Mouse (Mus musculus): ENCODE measurements at regions not wholly inside any gene's neighbourhood (a gene's known extent, or its start where the extent isn't known, plus 50 kb on each side); places are given as distances from the start of the nearest gene placed in this dataset.
A peak's percentile ranks its signal among the peaks of the same experiment; 100 is the strongest.

DNA sequence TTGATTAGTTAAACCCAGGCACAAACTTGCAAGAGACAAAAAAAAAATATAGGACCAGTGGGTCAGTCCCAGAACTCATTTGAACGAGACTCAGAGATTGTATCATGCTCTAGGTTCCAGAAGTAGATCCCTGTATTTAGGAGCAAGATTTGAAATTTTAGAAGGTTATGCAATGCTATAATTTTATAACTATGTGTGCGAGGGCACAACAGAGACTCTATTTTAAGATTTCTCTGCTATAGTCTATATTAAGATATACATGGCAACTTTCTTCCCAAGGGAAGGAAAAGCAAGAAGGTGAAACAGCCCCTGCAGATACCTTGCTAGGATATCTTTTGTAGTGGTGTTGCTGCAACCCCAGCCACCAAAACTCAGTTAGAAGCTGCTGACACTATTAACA is 55.7 kb downstream of the Otor start:
- 88% methylated on average over 2 of the region's 2 CpGs for WGBS
- ATAC-seq (replicated peaks), result no peak

DNA sequence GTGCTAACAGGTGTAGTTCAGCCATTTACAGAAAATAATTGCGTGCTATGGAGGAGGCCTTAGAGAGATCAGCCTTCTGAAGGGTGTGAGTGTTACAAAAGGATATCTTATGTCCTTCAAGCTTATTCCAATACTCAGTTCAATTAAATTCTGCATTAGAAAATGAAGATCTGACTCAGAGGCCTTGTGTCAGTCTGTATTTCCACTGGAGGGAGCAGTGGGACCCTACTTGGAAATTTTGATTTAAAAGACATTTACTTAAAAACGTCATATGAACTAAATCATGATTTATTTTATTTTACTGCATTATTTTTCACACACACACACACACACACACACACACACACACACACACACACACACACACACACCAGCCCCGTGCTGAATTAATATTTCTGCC is 70.9 kb downstream of the Otor start:
- no peaks in the 10 kb centered on the region for H3K9me3 ChIP-seq
- no peak for ATAC-seq (replicated peaks)
- WGBS, result 63% methylated on average over 3 of the region's 3 CpGs
- no peak overlapping the region for H3K4me2 ChIP-seq
- H3K36me3 ChIP-seq (replicated peaks), result no peaks in the 10 kb centered on the region
- H3K27ac ChIP-seq, result no peak overlapping the region
- H3K27me3 ChIP-seq (replicated peaks), result no peaks in the 10 kb centered on the region
- H3K4me1 ChIP-seq, result no peaks in the 10 kb centered on the region
- H3K4me3 ChIP-seq, result no peak overlapping the region
- H3K9ac ChIP-seq, result no peak overlapping the region

More for the DNA sequence above, 55.7 kb downstream of the Otor start:
- H3K27ac ChIP-seq, result no peak overlapping the region
- H3K4me3 ChIP-seq, result no peak overlapping the region
- H3K27me3 ChIP-seq (replicated peaks), result no peaks in the 10 kb centered on the region
- no peak overlapping the region for H3K4me2 ChIP-seq
- no peak overlapping the region for H3K9ac ChIP-seq
- no peaks in the 10 kb centered on the region for H3K9me3 ChIP-seq
- no peaks in the 10 kb centered on the region for H3K36me3 ChIP-seq (replicated peaks)
- H3K4me1 ChIP-seq, result 0 out of 2 replicates have a peak, but pooled peaks cover 6% of the 10 kb centered on the region

DNA sequence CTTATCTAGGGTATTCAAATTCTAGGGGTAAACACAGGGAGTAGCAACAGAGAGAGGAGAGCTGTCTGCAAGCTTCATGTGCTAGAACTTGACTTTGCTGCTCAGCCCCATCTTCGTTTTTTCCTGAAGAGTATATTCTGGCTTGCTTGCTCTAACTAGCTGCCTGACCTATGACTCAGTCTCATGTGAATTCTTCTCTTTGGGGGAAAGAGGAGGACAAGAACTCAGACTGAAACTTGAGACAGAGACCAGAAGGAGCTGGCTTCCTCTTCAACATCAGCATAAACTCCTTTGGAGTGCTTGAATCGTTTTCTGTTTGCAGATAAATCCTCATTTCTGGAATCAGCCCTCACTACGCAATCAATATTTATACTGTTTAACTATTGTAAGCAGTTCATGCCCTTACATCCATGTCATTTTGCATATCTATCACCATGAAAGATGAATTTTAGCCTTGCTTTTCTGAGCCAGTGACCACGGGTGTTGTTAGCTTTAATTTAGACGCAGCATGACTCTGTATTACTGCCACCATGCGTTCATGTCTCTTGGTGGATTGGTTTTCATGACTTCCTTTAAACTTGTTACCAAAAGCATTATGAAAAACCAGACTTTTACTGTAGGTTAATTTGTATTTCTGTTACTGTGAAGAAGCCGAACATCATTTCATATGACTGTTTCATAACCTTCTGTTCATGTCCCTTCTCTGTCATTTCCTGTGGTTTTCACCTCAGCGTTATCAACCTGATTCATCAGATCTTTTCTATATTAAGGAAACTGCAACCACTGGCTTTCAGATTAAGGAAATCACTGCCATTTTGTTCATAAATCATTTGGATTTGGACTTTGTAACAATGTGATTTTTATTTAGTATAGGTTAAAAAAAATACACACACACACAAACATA is 86.1 kb downstream of the Otor start:
- H3K36me3 ChIP-seq (replicated peaks), result no peaks in the 10 kb centered on the region
- no peak overlapping the region for H3K27ac ChIP-seq
- H3K4me1 ChIP-seq, result no peaks in the 10 kb centered on the region
- H3K4me2 ChIP-seq, result no peak overlapping the region
- no peak overlapping the region for H3K4me3 ChIP-seq
- H3K9ac ChIP-seq, result no peak overlapping the region
- no peaks in the 10 kb centered on the region for H3K9me3 ChIP-seq
- WGBS, result 88% methylated on average over 8 of the region's 8 CpGs
- H3K27me3 ChIP-seq (replicated peaks), result no peaks in the 10 kb centered on the region
- ATAC-seq (replicated peaks), result no peak

DNA sequence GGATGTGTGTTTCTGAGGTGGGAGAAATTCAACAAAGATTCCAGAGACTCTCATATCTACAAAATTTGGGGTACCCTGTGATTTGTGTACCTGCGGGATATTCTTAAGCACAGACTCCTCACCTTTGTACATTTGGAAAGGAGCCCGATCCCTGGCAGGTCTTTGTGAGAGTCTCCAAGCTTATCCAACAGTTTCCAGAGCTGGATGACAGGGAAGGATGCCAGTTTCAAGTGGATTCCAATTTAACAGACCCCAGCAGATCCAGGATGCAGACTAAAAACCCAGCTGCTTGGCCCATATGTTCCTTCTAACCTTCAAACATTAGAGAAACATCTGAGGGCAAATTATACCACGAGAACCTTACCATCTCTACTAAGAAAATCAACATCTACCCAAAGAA is 88.5 kb downstream of the Otor start:
- ATAC-seq (replicated peaks), result no peak

GRCm38 (mm10) chr2:143170648-143171047 is 92.4 kb downstream of the Otor start:
- WGBS, result 41% methylated on average over 2 of the region's 2 CpGs
- Histone ChIP-seq H3K27ac (no peak overlapping the region), H3K9me3 (no peaks in the 10 kb centered on the region), H3K4me2 (no peak overlapping the region), H3K4me1 (no peaks in the 10 kb centered on the region), H3K36me3 (replicated peaks) (no peaks in the 10 kb centered on the region), H3K27me3 (replicated peaks) (no peaks in the 10 kb centered on the region), H3K9ac (no peak overlapping the region), H3K4me3 (no peak overlapping the region)
- ATAC-seq (replicated peaks), result no peak

More for the DNA sequence above, 88.5 kb downstream of the Otor start:
- H3K27ac ChIP-seq, result no peak overlapping the region
- H3K4me3 ChIP-seq, result no peak overlapping the region
- no peaks in the 10 kb centered on the region for H3K9me3 ChIP-seq
- no peaks in the 10 kb centered on the region for H3K4me1 ChIP-seq
- no peaks in the 10 kb centered on the region for H3K27me3 ChIP-seq (replicated peaks)
- no peak overlapping the region for H3K4me2 ChIP-seq
- 86% methylated on average over 3 of the region's 3 CpGs for WGBS
- no peak overlapping the region for H3K9ac ChIP-seq
- no peaks in the 10 kb centered on the region for H3K36me3 ChIP-seq (replicated peaks)

DNA sequence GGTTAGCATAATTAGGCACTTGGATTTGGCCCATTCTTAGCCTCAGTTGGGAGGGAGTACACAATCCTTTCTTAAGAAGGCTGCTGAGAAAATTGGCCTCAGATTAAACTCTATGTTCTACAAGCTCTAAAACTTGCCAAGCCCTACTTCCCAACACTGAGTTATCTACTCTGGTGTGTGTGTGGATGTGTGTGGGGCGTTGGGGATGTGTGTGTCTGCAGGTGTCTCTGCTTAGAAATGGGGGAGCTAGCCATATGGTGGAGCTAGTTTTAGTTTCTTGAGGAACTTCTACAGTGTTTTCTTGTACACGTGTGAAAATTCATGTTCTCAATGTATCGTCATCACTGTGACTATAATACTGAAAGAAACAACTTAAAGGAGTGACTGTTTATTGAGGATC is 106.3 kb downstream of the Otor start:
- WGBS, result 85% methylated on average over 3 of the region's 3 CpGs
- Histone ChIP-seq H3K27ac (no peak overlapping the region), H3K36me3 (replicated peaks) (no peaks in the 10 kb centered on the region), H3K4me1 (no peaks in the 10 kb centered on the region), H3K27me3 (replicated peaks) (no peaks in the 10 kb centered on the region), H3K4me2 (no peak overlapping the region), H3K9ac (no peak overlapping the region), H3K9me3 (no peaks in the 10 kb centered on the region), H3K4me3 (no peak overlapping the region)
- no peak for ATAC-seq (replicated peaks)

DNA sequence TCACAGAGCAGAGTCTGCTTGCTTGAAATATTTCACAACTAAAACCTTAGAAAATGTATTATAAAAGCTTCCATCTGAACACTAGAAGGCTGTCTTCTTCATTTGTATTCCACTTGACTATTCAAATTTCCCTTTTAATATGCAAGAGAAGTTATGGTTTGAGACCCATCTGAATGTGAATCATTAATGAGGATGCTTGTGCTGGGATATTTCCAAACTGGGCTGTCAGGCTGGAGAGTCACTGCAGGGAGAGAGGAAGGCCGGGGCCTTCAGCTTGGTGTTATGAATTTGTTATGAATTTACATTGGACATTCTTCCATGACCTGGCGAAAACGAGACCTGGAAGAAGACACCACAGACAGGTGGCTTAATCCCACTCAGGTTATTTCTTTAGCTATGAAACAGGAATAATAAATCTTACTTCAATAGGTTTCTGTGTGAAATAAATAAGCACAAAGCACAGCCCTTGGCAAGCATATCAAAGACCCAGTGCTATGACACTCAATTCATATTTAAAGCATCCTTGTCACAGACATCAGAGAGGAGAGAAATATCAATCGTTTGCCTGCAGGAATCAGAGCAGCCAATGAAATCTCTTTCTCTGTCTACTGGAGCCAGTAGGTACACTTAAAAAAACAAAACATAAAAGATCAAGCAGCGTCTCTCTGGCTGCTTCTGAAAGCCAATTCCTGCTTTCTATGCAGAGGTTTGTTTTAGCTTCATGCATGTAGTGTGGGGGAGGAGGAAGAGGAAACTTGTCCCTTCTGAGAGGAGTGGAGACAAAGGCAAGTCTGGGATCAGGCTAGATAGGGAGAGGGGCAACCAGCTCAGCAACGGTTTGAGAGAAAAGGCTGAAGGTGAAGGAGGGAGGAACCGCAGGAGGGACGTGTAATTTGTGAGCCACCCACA is 114.2 kb downstream of the Otor start:
- Histone ChIP-seq H3K9me3 (no peaks in the 10 kb centered on the region), H3K4me2 (peak overlapping the region; percentile 13; the same call in 1 of the 2 replicates), H3K9ac (no peak overlapping the region), H3K4me1 (peaks cover 14% of the 10 kb centered on the region), H3K27ac (peak overlapping the region; percentile 83), H3K36me3 (replicated peaks) (no peaks in the 10 kb centered on the region), H3K27me3 (replicated peaks) (no peaks in the 10 kb centered on the region), H3K4me3 (no peak overlapping the region)
- 17% methylated on average over 8 of the region's 8 CpGs for WGBS
- peak; percentile 92 for ATAC-seq (replicated peaks)

GRCm38 (mm10) chr2:143193165-143193551 is 114.9 kb downstream of the Otor start:
- H3K4me3 ChIP-seq, result no peak overlapping the region
- no peaks in the 10 kb centered on the region for H3K9me3 ChIP-seq
- no peaks in the 10 kb centered on the region for H3K27me3 ChIP-seq (replicated peaks)
- H3K4me1 ChIP-seq, result peaks cover 14% of the 10 kb centered on the region
- peak; percentile 37; the same call in 1 of the 2 replicates for ATAC-seq (replicated peaks)
- peak overlapping the region; percentile 83 for H3K27ac ChIP-seq
- H3K36me3 ChIP-seq (replicated peaks), result no peaks in the 10 kb centered on the region
- peak overlapping the region; percentile 13; the same call in 1 of the 2 replicates for H3K4me2 ChIP-seq
- H3K9ac ChIP-seq, result no peak overlapping the region
- WGBS, result 29% methylated on average over 5 of the region's 5 CpGs

DNA sequence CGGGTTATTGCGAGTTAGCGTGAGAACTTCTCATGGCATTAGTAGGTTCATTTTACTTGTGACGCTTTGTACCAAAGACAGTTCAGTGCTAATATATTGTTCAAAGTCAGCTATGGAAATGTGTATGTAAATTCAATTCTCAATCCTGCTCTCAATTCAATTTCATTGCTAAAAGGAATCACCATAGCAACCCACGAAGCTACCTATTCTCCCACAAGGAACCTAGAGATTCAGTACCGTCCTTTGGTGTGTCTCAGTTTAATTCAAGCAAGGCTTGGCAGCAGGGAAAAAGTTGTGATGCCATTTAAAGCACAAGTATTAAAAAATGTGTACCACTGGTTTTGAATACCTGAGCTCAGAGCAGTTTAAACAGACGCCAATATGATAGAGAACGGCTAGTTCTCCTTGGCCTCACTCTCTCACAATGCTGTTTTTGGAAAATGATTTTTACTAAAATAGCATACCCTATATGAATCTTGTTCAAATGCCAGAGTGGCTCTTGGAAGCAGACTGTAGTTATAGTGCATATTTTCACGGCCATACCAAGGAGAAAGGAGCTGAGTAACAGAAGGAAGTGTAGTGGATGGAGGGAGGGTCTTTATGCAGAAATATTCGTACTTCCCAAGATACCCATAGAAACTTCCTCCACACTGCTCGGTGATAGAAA is 121.4 kb downstream of the Otor start:
- Histone ChIP-seq H3K36me3 (replicated peaks) (no peaks in the 10 kb centered on the region), H3K9me3 (no peaks in the 10 kb centered on the region), H3K4me1 (no peaks in the 10 kb centered on the region), H3K27me3 (replicated peaks) (no peaks in the 10 kb centered on the region), H3K27ac (no peak overlapping the region), H3K9ac (no peak overlapping the region), H3K4me3 (no peak overlapping the region), H3K4me2 (no peak overlapping the region)
- 77% methylated on average over 11 of the region's 11 CpGs for WGBS
- ATAC-seq (replicated peaks), result no peak

DNA sequence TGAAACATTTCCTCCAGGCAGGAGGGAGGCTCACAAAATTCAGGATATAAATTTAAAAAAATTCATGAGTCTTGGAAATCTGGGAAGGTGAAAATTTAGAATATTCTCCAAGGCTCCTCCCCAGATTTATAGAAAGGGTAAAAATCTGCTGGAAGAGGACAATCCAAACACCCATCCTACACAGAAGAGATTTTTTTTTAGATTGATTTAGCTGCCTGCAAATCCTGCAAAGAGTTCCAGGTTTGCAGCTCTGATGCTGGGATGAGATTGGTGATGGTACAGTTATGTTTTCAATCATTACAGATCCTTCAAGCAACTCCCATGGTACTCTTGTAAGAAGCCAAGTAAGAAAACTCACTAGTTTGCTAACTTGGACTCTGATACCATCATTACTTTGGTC is 127.8 kb downstream of the Otor start:
- no peak overlapping the region for H3K4me3 ChIP-seq
- H3K27me3 ChIP-seq (replicated peaks), result no peaks in the 10 kb centered on the region
- H3K9me3 ChIP-seq, result no peaks in the 10 kb centered on the region
- ATAC-seq (replicated peaks), result no peak
- H3K4me2 ChIP-seq, result no peak overlapping the region
- H3K27ac ChIP-seq, result no peak overlapping the region
- no peaks in the 10 kb centered on the region for H3K4me1 ChIP-seq
- H3K36me3 ChIP-seq (replicated peaks), result no peaks in the 10 kb centered on the region
- H3K9ac ChIP-seq, result no peak overlapping the region

GRCm38 (mm10) chr2:143207191-143207590 is 128.9 kb downstream of the Otor start:
- no peaks in the 10 kb centered on the region for H3K9me3 ChIP-seq
- no peak overlapping the region for H3K4me3 ChIP-seq
- H3K9ac ChIP-seq, result no peak overlapping the region
- no peaks in the 10 kb centered on the region for H3K4me1 ChIP-seq
- no peak overlapping the region for H3K4me2 ChIP-seq
- H3K36me3 ChIP-seq (replicated peaks), result no peaks in the 10 kb centered on the region
- no peaks in the 10 kb centered on the region for H3K27me3 ChIP-seq (replicated peaks)
- no peak for ATAC-seq (replicated peaks)
- H3K27ac ChIP-seq, result no peak overlapping the region
- WGBS, result 43% methylated on average over 5 of the region's 5 CpGs

DNA sequence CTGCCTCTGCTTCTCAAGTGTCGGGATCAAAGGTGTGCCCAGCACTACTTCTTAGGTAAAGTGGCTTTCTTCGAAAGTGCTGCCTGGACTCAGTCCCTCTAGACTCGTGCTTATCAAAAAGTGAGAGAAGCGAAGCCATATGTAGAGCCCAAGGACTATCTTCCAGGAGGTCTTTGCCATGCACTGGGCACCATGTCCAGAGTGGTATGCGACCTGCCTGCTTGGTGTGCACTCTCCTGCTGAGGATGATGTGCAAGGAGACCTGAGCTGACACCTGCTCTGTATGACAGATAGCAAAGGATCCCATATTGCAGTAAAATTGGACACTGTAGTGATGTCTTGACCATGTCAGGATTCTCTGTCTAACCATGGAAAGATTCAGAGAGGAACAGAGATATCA is 139.0 kb downstream of the Otor start:
- Histone ChIP-seq H3K4me2 (no peak overlapping the region), H3K27ac (no peak overlapping the region), H3K4me1 (no peaks in the 10 kb centered on the region), H3K4me3 (no peak overlapping the region), H3K27me3 (replicated peaks) (no peaks in the 10 kb centered on the region), H3K9ac (no peak overlapping the region), H3K9me3 (no peaks in the 10 kb centered on the region), H3K36me3 (replicated peaks) (no peaks in the 10 kb centered on the region)
- no peak for ATAC-seq (replicated peaks)
- 85% methylated on average over 5 of the region's 5 CpGs for WGBS

All from midbrain, embryonic 15.5 days (tissue).